Mouse (Mus musculus) neural tube, postnatal 0 days (tissue): ENCODE data around the gene Cd200r3. TPM values are rescaled to one million over a fixed set of nuclear protein-coding genes. Genes with fewer than 3 reads are reported as not detected.

ENCODE experiments used
- polyA plus RNA-seq: library from polyadenylated mRNA; unstranded; fragments of >200 nt; fragmentation: Nextera tagmentation; extraction: Ambion mirVana; gene quantifications from 2 replicates; pipeline ENCODE4 v1.2.1, GENCODE M21; 2015

Cd200r3 gene
- not detected in 2 replicates for polyA plus RNA-seq

GRCm38 (mm10) chr16:44943468-44943867, at the start of gene Cd200r3:
Gene Cd200r3 (plus strand): TSS chr16:44943678.

Other genes with a start within 250 kb of the Cd200r3 start
- gene Nepro, start 219.4 kb upstream of the Cd200r3 start, polyA plus RNA-seq = 2.2 and 2.4 TPM in 2 replicates
- 29.6 and 34.4 TPM in 2 replicates for gene Gtpbp8, start 197.3 kb upstream of the Cd200r3 start, polyA plus RNA-seq
- gene Cd200r1, start 177.9 kb upstream of the Cd200r3 start, polyA plus RNA-seq = 0.51 and 1.1 TPM in 2 replicates
- 0.14 TPM in 1 of 2 replicates, not detected in the other for gene Cd200r4, start 131.9 kb upstream of the Cd200r3 start, polyA plus RNA-seq
- gene Cd200r2, start 76.6 kb upstream of the Cd200r3 start, polyA plus RNA-seq = not detected in 2 replicates
- gene Ccdc80, start 149.7 kb downstream of the Cd200r3 start, polyA plus RNA-seq = 20.6 and 22.4 TPM in 2 replicates
- gene Slc35a5, start 215.0 kb downstream of the Cd200r3 start, polyA plus RNA-seq = 29.2 and 33.1 TPM in 2 replicates
- gene Atg3, start 215.1 kb downstream of the Cd200r3 start, polyA plus RNA-seq = 59.4 and 62.3 TPM in 2 replicates